Mouse (Mus musculus): ENCODE data around the gene Lkaaear1. TPM values are rescaled to one million over a fixed set of nuclear protein-coding genes. Genes with fewer than 3 reads are reported as not detected.
A peak's percentile ranks its signal among the peaks of the same experiment; 100 is the strongest.

Gene Lkaaear1
- total and polyA plus RNA-seq, 3 experiments = not detected

GRCm38 (mm10) chr2:181684713-181685112, 13.5 kb downstream of the Lkaaear1 start:
- H3K27ac ChIP-seq (ENCODE audit: control insufficient read depth, low read depth, low read length) = peak overlapping the region; percentile 60
- no peak overlapping the region for H3K9ac ChIP-seq (ENCODE audit: control insufficient read depth, low read depth, low read length, poor library complexity, severe bottlenecking)
- H3K36me3 ChIP-seq (ENCODE audit: control insufficient read depth in 1 of 2, insufficient read depth in 2 of 2, low read length in 2 of 2) = peaks cover 0 to 20% of the 10 kb centered on the region in 2 experiments; a peak in 2 of 4 replicates
- H3K27me3 ChIP-seq (ENCODE audit: control insufficient read depth in 1 of 2, insufficient read depth in 2 of 2, low read length in 2 of 2) = no peaks in the 10 kb centered on the region
- TF ChIP-seq GABPA (IDR thresholded peaks at IDR 0.05; ENCODE audit: low read depth, low read length) = no peak
- TF ChIP-seq UBTF (IDR thresholded peaks at IDR 0.05; ENCODE audit: borderline replicate concordance, insufficient read depth, low read depth, low read length) = no peak
- 0 out of 2 replicates have a peak, but pooled peaks have one; percentile 22 for TF ChIP-seq TBP (IDR thresholded peaks at IDR 0.05; ENCODE audit: low read depth, low read length)
- TF ChIP-seq MAZ (IDR thresholded peaks at IDR 0.05; ENCODE audit: low read depth, low read length) = 0 out of 2 replicates have a peak, but pooled peaks have one; percentile 6
- no peak for TF ChIP-seq MAFK (IDR thresholded peaks at IDR 0.05; ENCODE audit: borderline replicate concordance, low read depth, low read length)
- TF ChIP-seq ELF1 (IDR thresholded peaks at IDR 0.05; ENCODE audit: low read depth, low read length) = peak; percentile 56; the same call in 1 of the 2 replicates
- TF ChIP-seq MXI1 (IDR thresholded peaks at IDR 0.05; ENCODE audit: low read depth, low read length) = peak; percentile 61
- peak; percentile 78 for TF ChIP-seq EP300 (IDR thresholded peaks at IDR 0.05; ENCODE audit: low read depth in 1 of 2, low read length in 2 of 2)
- TF ChIP-seq BHLHE40 (IDR thresholded peaks at IDR 0.05; ENCODE audit: borderline replicate concordance, low read depth, low read length) = peak; percentile 83
- no peak for TF ChIP-seq MEF2A (IDR thresholded peaks at IDR 0.05; ENCODE audit: extremely low read depth, insufficient replicate concordance, low read depth, low read length, poor library complexity, severe bottlenecking)
- TF ChIP-seq MAX (IDR thresholded peaks at IDR 0.05; ENCODE audit: low read length) = no peak
- peak; percentile 72 for TF ChIP-seq TAL1 (IDR thresholded peaks at IDR 0.05; ENCODE audit: low read length)
- TF ChIP-seq RAD21 (IDR thresholded peaks at IDR 0.05; ENCODE audit: low read depth, low read length) = no peak
- no peak for TF ChIP-seq CHD2 (IDR thresholded peaks at IDR 0.05; ENCODE audit: low read length)
- peak; percentile 53; the same call in 1 of the 2 replicates for TF ChIP-seq HCFC1 (IDR thresholded peaks at IDR 0.05; ENCODE audit: low read depth, low read length)
- TF ChIP-seq RCOR1 (IDR thresholded peaks at IDR 0.05; ENCODE audit: low read depth, low read length) = peak; percentile 60; the same call in 1 of the 2 replicates
- TF ChIP-seq POLR2AphosphoS2 (IDR thresholded peaks at IDR 0.05; ENCODE audit: low read length) = peak; percentile 73; the same call in 1 of the 2 replicates
- TF ChIP-seq ZMIZ1 (IDR thresholded peaks at IDR 0.05; ENCODE audit: low read depth, low read length) = no peak
- 0 out of 2 replicates have a peak, but pooled peaks have one; percentile 24 for TF ChIP-seq MYC (IDR thresholded peaks at IDR 0.05; ENCODE audit: low read depth, low read length)
- no peak for TF ChIP-seq MYB (IDR thresholded peaks at IDR 0.05; ENCODE audit: low read depth, low read length)
- TF ChIP-seq POLR2A (IDR thresholded peaks at IDR 0.05; ENCODE audit: control insufficient read depth in 1 of 2, insufficient read depth in 1 of 2, low read depth in 1 of 2, low read length in 2 of 2, poor library complexity in 1 of 2) = 0 out of 4 replicates have a peak, but pooled peaks of 1 of the 2 experiments have one; percentile 21
- TF ChIP-seq E2F4 (IDR thresholded peaks at IDR 0.05; ENCODE audit: borderline replicate concordance, low read depth, low read length) = no peak
- peak; percentile 87 for TF ChIP-seq ETS1 (IDR thresholded peaks at IDR 0.05; ENCODE audit: low read depth, low read length)
- peak; percentile 84 for TF ChIP-seq SIN3A (IDR thresholded peaks at IDR 0.05; ENCODE audit: low read length)
- no peak for TF ChIP-seq NRF1 (IDR thresholded peaks at IDR 0.05; ENCODE audit: insufficient read depth, low read depth, low read length, poor library complexity, severe bottlenecking)
- TF ChIP-seq GATA1 (IDR thresholded peaks at IDR 0.05; ENCODE audit: low read depth, low read length) = peak; percentile 95
- TF ChIP-seq CHD1 (IDR thresholded peaks at IDR 0.05; ENCODE audit: low read depth, low read length) = no peak
- no peak for TF ChIP-seq ZKSCAN1 (IDR thresholded peaks at IDR 0.05; ENCODE audit: low read depth, low read length)
- TF ChIP-seq TCF12 (IDR thresholded peaks at IDR 0.05; ENCODE audit: low read depth, low read length) = peak; percentile 80
- TF ChIP-seq POLR2AphosphoS5 (IDR thresholded peaks at IDR 0.05; ENCODE audit: borderline replicate concordance, low read depth, low read length) = no peak
- H3K4me1 ChIP-seq (ENCODE audit: control insufficient read depth in 1 of 2, insufficient read depth in 2 of 2, low read length in 2 of 2) = peaks cover 6 to 22% of the 10 kb centered on the region in 2 experiments
- peaks cover 6% of the 10 kb centered on the region; the same call in 1 of the 2 replicates for H3K79me2 ChIP-seq (ENCODE audit: control insufficient read depth, insufficient read depth, low read length, poor library complexity)
- no peak overlapping the region for H3K4me3 ChIP-seq (ENCODE audit: control insufficient read depth in 1 of 2, insufficient read depth in 1 of 2, low read depth in 2 of 2, low read length in 2 of 2)
- DNase-seq (ENCODE audit: low read depth, low spot score) = peak; percentile 93
- no peaks in the 10 kb centered on the region for H3K9me3 ChIP-seq (replicated peaks; ENCODE audit: insufficient read depth, low read length)

Measured in MEL (cell line).